Mouse (Mus musculus) WW6 (cell line): ENCODE results near the gene Btg3.
"Not testable (repeated sequence)": the region's sequence is repeated elsewhere in the genome, so short reads cannot be mapped to it uniquely, and the experiment has no call there.

ENCODE experiments used
- DNase-seq: peaks from one replicate; pipeline ENCODE4 v3.0.0-alpha.2; 2013; ENCODE audit warnings: low read depth, low spot score

The Btg3 gene

DNA sequence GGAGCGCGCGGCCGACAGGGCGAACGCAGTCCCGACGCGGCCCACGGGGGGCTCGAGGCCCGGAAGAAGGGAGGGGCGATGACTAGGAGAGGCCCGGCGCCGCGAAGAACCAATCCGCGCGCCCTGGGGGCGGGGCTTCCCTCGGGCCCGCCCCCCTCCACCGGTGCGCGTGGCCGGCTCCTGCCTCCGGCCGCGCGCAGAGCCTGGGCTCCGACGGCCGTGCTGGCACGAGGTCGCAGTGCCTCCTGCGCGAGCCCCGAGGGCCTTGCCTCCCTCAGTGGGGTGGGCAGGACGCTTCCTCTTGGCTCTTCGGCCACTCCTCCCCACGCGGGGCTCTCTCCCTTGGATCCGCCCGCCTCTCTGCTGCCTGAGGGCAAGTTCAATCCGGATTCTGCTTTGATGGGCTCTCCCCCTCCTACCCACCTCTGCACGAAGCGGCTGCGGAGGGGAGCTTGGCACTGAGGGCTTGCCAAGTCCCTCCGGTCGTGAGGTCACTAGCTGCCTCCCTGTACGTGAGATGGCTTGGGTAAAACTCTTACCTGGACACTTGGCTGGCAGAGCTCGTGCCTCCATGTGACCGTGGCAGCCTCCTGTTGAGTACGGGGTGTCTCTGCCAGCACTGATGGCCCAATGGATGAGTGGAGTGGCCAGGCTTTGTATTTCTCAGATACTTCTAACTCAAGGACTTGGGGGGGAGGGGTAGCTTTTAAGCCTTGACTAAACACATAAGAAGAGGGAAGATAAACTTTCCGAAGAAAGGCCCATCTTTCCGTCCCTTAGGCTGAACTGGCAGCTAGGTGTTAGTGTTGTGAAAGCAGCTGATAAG is at the start of gene Btg3:
Btg3 (minus strand) TSS at position 448 of the 826 bp plus-strand sequence.
- peak; percentile 72 for DNase-seq

DNA sequence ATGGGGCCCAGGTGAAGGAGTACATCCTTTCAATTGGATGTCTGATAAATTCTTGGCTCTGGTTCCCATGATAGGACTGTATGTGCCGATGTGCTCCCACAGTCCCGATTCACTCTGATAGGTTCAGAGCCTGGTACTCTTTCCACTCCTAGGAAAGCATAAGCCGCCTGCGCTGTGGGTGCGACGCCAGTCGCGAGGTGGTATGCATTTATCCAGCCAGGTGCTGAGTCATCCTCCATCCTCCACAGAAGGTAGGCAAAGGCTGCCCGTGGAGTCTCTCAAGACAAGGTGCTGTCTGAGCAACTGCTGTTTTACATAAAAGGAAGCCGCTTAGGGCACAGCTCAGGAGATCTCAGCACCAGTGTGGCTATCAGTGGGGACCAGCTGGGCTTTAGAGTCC is 40.7 kb upstream of the Btg3 start:
- no peak for DNase-seq

DNA sequence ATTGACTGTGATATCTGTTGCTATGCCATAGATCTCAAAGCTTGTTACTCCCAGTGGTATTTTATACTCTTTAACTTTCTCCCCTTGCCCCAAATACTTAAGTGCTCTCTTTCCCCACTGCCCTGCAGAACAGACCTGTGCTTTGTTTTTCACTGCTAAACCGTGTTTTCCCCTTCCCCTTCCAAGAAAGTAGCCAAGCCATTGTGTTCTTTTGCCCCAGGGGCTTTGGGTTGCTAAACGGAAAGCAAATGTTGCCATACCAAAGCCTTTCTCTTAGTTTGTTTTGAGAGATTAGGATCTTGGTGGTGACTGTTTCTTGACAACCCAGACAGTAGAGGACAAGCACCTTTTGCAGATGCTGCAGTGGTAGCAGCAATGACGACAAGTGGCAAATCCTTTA is 39.5 kb upstream of the Btg3 start:
- DNase-seq: no peak

DNA sequence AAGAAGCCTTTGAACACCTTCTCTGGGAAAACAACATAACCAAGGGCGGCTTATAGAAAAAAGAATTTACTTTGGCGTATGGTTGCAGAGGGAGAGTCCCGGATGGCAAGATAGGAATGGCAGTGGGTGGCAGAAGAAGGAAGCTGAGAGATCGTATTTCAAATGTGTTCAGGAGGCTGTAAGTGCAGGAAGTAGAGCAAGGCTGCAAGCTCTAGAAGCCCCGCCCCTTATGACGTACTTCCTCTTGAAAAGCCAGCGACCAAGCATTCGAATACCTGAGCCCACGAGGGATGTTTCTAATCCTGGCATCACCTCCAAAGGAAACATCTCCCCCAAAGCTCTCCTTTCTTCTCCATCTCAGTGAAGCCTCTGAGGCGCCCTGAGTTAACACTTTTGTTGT is 33.0 kb upstream of the Btg3 start:
- DNase-seq: no peak

DNA sequence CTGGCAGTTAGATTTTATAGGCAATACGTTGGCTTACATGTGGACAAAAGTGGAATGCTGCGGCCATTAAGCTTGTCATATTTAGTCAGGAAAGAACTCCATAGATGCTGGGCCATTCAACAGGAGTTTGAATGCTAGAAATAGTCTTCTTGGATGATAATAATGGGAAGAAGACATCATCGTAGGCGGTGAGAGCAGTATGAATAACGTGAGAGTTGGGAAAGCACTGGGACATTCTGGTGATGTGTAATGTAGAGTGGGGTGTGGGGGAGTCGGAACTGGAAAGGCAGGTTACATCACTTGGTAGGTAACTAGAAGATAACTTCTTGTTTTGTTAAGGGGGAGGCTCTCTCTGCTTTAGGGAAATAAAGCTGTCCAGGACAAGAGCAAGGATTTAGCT is 30.9 kb upstream of the Btg3 start:
- no peak for DNase-seq

DNA sequence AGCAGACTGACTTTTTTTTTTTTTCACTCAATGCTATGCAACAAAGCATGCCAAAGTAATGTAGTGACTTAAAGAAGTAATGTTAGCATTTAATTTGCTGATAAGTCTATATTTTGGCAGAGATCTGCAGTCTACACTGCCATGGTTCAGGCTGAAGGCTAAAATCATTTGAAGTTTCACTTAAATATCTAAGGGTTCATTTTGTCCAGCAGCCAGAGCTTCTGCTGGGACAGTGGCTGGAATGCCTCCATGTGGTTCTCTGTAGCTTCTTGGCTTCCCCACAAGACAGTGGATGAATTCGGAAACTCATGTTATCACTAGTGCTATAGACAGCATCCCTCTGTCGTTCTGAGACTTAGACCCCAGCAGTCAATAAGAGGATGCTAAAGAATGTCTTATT is 29.7 kb upstream of the Btg3 start:
- no peak for DNase-seq

DNA sequence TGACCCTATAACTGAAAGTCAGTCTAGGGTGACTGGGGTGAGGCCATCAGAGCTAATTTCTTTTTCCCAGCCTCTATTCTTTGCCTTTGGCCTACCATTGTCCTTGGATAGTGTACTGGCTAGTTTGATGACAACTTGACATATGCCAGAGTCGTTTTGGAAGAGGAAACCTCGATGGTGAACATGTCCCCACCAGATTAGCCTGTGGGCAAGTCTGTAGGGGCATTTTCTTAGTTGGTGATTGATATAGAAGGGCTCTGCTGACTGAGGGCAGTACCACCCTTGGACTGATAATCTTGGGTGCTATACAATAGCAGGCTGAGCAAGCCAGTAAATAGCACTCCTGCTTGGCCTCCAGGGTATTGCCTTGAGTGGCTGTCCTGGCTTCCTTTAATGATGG is 25.3 kb upstream of the Btg3 start:
- no peak for DNase-seq

DNA sequence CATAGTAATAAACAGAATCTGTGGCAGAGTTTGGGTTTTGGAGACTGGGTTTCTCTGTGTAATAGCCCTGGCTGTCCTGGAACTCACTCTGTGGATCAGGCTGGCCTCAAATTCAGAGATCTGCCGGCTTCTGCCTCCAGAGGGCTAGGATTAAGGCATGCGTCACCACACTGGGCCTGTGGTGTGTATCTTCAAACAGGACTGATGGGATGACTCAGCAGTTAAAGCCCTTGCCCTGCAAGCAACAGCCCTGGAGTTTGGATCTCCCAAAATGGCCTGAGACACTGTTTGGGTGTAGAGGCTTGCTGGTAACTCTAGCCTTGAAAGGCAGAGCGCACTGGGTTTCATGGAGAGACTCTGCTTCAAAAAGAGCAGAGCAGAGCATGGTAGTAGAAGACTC is 22.4 kb upstream of the Btg3 start:
- no peak for DNase-seq

DNA sequence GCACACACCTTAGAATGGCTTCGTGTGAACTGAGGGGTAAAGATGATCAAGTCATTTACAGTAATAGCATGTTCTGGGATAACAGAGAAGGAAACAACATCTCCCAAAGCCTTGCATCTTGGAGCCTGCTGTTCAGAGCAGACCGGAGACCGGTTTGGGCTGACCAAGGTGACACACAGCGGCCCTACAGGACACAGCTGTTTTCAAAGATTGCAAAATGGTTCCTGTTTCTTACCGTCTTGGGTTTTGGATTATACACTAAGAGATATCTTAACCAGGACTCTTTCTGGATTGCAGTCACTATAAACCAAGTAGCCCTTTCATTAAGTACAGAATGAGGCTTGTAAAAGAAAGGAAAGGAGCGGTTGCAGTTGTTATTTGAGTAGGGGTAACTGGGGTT is 21.7 kb upstream of the Btg3 start:
- no peak for DNase-seq

DNA sequence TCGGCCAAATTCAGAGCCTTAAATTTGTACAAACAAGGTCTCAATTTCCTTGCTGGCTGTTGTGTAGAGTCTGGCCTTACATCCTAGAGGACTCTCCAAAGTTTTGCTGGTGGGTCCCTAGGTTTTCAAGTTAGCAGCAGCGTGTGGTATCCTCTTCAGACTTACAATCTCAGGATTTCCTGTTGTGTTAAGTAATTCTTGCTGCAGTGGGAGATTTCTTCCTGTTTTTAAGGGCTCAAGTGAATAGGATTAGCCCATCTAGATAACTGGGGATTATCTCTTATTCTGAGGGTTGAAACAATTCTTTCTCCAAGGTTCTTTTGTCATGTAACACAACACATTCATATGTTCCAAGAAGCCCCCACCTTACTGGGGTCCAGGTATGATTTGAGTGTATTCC is 14.4 kb upstream of the Btg3 start:
- no peak for DNase-seq

DNA sequence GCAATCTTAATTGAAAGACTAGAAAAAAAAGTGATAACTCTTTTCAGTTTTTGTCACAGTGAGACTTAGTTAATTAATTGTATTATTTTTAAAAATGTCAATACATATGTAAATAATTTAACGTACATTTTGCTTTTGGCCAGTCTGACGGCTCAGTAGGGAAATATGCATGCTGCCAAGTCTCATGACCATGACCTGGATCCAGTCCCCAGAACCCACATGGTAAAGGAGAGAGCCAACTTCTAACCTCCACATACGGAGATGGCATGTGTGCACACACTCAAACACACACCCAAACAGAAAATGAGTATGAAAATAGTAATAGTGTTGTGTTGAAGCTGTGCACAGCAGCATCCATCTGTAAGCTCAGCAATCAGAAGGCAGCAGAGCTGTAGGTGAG is 13.0 kb upstream of the Btg3 start:
- no peak for DNase-seq

DNA sequence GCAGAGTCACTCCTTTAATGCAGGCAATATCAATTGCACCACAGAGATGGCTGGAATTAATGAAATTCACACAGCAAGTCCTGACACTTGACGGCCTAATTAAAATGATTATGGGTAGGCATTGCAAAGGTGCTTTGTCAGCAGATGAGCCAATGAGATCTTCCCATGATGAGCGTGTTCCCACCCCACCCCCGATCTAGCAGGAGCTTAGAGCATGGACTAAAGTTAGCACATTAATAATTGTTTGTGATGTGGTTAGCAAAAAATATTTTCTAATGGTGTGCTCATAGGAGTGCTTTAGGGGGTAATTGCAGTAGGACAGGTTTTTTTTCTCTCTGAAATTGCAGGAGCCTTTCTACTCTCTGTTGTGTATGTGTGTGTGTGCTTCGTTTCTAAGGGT is 12.1 kb upstream of the Btg3 start:
- DNase-seq: no peak

DNA sequence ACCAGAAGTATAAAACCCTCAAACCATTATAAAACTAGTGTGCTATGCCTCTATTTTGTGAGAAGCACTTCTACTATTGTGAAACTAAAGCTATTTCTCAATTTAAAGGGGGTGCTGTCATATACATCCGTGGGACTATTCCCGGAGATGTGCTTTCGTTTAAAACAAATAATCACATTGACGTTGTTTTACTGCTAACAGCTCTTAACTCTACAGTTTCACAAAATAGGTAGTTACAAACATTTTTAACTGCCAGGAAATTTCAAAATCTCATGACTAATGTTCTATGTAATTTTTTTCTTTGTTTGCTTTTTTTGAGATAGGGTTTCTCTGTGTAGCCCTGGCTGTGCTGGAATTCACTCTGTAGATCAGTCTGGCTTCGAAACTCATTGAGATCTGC is 1.5 kb upstream of the Btg3 start:
- DNase-seq: no peak

DNA sequence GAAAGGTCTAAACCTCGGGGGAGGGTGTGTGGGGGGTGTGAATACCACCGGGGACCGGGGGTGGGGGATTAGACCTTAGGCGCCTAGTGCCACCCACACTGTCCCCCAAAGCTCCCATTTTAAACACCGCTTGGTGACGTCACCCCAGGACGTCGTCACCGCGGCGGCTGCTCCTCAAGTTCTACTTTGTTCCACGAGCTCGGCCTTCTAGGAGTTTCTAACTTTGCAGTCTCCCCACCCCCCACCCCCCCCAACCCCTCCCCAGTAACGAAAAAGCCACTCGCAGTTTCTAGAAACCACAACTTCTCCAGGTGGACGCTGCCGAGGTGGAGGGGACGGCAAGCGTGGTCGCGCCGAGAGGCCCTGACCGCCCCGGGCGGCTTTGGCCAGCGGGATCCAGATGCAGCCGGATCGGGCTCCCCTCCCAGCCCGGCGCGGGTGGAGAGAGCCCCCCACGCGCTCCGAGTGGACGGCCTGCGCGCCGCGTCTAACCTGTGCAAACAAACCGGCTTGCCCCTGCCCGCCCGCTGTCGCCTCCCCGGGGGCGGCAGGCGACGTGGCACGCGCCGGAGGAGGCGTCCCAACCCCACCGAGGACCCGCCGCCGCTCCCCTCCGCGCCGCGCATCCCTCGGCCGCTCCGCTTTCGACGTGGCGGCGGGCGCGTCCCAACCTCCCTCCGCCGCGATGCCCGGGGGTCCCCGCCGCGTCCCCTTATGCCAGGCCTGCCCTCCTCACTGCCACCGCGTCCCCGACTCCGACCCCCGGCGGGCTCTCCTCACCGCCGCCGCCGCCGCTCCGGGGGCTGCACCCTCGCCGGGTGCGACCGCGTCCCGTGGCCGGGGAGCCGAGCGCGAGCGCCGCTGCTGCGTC is 936 bp downstream of the Btg3 start:
- DNase-seq: no peak

DNA sequence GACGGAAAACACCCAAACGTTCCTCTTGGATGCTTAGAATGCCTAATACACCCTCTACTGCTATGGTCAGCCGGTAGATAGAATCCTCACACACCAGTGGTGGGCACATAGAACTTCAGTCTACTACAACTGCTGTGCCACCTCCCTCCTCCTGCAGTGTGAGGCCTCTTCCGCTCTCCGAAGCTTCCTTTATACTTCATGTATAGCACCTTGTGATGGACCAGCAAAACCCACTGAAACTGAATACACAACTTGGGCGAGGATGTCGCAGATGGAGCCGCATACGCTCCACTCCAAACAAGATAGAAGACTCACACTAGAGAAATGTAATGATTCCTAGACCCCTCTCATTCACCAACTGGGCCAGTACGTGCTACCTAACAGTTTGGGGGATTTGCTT is 1.8 kb downstream of the Btg3 start:
- no peak for DNase-seq

DNA sequence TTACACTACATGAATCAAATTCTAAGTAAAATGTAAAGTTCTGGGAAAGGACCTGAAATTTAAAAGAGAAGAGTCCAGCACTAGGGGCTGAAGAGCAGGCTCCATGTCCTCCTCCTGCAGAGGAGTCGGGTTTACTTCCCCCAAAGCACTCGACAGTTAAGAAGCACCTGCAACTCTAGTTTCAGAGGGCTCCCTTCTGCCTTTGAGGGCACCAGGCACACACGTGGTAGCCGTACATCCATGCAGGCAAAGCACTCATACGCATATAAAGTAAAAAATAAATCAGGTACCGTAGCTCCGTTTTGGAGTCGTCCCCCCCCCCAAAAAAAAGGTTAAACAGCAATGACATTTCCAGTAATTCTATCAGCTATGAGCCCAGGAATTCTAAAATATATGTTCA is 3.2 kb downstream of the Btg3 start:
- no peak for DNase-seq

DNA sequence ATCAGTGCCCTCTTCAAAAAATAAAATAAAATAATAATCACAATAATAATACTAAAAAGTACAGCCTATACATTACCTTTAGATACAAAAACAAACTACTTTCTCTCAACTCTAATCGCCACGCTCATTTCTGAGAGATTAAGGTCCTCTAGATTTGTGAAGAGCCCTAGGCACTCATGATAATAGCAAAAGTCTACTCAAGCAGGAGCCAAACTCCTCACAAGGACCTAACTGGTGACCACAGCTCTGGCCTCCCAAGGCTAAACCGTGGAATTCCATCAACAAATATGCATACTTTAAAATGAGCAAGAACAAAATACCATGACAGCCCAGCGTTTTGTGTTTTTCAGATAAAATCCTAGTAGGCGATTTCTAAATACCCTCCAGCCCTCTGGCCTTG is 4.2 kb downstream of the Btg3 start:
- DNase-seq: no peak

DNA sequence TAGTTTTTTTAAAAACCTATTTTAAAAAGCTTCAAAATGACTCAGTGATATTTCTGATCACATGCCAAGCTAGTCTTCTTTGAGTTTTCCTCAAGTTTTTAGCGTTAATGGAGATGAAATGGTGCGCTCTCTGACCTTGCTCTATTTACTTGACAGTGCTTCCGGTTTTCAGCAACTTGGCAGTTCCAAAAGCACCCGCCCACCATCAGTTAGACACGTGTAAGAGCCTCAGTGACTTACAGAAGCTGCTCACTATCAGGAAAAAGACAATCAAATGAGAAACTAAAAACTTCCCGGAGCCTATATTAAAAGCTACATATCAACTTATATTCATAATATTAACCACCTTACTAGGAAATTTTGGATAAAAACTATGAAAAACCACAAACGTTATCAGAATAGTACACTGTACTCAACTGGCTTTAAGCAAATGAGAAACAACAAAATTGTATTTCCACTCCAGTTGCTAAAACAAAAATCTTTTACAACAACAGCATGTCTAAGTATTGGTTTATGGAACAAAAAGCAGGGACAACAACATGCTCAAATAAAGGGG is 5.4 kb downstream of the Btg3 start:
- no peak for DNase-seq

DNA sequence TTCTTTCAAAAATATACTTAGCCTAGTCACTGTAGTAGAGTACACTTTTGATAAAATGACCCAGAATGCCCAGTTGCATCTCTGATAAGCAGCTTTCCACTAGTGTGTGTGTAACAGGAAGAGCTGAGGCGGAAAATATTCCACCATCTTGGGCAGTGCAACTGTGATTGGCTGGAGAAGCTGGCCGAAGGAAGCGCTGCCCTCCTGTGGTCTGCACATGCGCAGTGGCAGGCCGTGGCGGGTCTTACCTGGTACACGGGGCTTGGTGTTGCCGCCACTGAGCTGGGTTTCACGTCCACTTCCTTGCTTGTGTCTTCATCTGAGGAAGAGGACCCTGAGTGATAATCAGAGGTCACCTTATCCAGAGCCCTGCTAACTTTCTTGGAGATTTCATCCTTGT is 12.4 kb downstream of the Btg3 start:
- not testable (repeated sequence) for DNase-seq

DNA sequence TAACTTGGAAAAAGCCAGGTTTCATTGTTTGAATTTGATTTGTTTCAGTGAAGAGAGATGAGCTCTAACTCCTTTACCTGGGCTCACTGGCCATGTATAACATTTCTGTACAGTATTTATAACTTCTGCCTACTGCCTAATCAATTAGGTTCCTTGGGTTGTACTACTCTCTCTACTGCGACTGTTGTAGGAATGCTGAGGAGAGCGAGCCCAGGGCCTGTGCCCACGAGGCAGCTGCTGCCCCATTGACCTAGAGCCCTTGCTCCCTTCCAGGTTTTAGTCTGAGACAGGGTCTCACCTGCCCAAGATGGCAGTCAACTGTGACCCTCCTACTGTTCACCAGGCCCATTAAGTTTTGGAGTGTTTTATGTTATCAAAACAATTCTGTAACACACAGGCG is 15.5 kb downstream of the Btg3 start:
- no peak for DNase-seq

DNA sequence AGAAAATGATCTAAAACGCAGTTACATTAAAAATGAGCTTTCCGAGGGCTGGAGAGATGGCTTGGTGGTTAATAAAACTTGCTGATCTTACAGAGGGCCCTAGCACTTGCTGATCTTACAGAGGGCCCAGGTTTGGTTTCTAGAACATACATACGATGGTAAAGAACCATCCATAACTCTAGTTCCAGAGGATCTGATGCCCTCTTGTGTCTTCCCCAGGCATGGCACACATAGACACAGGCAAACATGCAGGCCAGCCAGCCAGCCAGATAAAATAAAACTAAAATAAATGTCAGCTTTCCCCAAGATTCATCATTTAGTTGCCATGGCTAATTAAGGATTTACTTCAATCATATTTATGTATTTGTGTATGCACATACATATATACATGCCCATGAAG is 19.2 kb downstream of the Btg3 start:
- no peak for DNase-seq

DNA sequence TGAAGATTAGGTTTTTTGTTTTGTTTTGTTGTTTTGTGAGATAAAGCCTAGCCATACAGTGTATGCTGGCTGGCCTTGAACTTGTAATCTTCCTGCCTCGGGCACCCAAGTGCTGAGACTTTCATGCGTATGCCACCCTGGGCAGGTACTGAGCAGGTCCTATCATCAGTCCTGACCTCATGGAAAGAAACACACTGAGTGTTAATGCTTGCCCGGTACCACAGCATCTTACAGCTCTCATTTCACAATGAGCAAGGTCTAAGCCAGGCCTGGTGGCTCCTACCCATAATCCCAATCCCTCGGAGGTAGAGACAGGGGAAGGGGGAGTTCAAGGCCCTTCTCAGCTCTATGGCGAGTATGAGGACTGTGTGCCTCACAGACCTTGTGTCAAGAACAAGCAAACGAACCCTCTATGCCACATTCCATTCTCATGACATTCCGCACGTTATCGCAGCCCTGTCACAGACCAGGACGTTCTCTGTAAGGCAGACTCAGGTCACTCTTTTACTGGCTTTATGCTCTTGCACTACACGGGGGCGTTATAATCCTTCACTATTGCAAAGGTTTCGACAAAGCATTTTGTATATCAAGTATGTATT is 29.6 kb downstream of the Btg3 start:
- no peak for DNase-seq
